Mouse (Mus musculus) adipocyte (in vitro differentiated cells): ENCODE data around the gene Zfp827.

Experiments used
- DNase-seq: peaks from one replicate; pipeline ENCODE4 v3.0.0-alpha.2; 2016; ENCODE audit warnings: low spot score

The Zfp827 gene

DNA sequence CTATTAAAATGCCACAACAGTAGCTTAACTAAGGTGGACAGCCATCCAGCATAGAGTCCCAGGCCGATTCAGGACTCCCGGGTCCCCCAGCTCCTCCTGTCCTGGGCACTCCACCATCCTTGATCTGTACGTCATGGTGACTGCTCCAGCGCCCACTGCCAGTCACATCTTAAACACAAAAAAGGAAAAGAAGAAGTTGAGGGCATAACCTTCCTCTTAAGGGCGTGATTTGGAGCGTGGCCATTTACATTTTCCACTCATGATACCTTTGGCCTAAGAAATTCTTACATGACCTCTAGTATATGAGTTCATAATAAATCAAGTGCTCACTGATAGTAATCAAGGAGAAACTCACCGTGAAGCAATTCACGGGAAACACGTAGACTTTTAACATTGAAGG lies 131.2 kb downstream of the Zfp827 start:
- no peak for DNase-seq

DNA sequence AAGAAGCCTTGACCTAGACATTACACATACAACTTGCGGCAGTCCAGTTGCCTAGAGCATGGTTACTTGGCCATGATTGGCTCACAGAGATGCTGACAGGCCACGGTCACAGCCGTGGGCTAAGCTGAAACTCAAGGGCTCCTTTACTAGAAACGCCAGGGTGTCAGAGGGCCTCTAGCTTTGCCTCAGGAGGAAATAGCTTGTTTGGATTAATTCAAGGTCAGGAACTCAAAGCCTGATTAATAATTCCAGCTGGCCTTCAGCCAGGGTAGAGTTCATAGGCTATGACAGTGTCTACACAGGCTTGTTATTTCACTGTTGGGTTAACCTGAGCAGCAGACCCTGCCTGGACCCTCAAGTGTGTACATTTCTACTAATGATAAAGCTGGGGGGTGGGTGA lies 132.1 kb downstream of the Zfp827 start:
- peak; percentile 40 for DNase-seq

DNA sequence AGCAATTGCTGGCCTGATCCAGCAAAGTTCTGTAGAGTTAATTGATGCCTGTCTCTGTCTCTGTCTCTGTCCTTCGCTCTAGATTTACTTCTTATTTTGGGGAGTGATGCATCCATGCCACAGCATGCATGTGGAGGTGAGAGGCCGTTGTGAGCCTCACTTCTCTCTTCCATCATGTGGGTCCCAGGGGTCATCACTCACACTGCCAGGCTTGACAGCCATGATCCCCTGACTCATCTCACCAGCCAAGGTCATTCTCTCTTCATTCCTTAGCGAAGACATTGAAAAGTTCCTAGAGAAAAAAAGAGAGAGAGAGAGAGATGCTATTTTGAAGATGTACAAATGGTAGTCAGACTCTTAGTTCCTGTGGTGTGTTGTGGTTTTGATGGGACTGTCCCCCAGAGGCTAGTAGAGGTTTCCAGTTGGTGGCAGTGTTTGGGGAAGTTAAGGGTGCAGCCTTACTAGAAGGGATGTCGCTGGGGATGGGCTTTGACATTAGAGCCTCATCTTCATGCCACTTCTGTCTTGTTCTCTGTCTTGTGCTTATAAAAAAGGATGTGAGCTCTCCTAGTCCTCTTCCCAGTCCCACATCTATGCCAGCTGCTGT lies 133.0 kb downstream of the Zfp827 start:
- no peak for DNase-seq

DNA sequence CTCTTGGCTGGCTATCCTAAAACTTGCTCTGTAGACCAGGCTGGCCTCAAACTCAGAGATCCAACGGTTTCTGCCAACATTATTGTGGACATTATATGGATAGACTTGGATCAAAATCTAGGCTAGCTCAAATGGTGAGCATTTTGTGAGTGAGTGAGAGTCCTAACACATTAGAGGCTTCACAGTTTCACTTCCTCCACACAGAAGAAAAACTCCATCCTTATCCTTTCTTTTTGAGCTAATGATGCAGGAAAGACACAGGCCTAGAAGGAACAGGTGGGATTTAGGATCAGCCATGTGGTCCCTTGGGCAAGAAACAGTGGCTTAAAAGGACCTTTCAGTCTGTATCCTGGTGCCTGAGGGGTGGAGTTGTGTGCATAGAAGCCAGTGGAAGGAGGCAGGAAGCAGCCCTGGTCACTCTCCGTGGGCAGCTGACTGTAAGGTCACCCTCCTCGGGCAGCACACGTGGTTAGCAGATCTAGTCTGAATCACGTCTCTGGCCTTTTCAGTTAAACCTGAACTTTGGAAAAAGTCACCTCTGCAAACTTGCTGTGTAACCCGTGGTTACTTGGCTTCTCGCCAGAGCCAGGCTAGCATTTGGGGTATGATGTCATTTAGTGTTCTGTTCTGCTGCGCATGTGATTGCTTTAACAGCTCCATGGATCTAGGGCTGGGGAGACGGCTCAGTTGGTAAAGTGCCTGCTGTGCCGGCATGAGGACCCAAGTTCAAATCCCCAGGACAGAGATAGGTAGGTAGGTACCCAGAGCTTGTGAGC lies 134.5 kb downstream of the Zfp827 start:
- DNase-seq: peak; percentile 71

DNA sequence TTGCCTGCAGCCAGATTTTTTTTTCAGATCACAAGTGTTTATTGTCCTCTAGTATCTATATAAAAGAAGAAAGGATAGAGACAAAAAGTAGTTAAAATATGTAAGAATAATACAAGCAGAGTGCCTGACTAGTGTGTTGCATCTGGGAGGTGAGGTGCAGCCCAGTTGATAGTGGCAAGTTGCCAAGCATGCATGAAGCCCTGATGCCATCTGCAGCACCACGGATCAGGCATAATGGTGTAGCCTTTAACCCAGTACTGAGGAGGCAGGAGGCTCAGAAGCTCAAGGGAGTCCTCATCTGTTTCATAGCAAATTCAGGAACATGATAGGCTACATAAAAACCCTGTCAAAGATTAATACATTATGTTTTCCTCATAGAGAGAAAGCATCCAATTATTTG lies 136.1 kb downstream of the Zfp827 start:
- DNase-seq: no peak

DNA sequence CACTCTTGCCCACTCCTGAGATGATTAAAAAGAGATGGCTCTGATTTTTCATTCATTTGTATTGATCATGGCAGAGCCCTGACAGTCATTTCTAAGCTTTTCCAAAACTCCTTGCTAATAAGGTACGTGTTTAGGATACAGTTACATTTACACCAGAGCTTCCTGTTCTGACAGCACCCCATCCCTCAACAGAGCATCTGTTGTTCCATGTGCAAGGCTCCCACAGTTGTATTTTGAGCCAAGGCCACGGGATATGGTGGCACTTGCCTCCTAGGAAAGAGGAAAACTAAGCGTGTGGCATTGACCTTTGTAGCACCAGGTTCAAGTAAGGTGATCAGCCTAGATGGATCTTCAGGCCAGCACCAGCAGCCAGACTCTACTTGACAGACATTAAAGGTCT lies 137.0 kb downstream of the Zfp827 start:
- DNase-seq: no peak

DNA sequence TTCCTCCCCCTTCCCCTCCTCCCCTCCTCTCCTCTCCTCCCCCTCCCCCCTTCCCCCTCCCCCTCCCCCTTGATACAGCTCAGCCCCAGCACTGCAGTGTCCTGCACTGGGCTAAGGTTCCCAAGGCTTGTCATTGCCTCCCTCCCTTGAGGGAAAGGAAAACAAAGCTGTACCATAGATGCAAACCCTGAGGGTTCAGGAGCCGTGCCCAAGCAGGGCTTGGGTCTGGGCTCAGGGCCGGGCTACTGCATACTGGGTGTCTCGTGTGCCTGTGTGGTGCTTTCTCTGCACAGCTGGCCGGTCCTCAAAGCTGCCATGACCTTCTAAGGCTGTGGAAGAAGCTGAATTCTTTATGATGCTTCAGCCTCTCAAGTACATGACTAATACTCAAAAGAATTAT lies 145.4 kb downstream of the Zfp827 start:
- no peak for DNase-seq

DNA sequence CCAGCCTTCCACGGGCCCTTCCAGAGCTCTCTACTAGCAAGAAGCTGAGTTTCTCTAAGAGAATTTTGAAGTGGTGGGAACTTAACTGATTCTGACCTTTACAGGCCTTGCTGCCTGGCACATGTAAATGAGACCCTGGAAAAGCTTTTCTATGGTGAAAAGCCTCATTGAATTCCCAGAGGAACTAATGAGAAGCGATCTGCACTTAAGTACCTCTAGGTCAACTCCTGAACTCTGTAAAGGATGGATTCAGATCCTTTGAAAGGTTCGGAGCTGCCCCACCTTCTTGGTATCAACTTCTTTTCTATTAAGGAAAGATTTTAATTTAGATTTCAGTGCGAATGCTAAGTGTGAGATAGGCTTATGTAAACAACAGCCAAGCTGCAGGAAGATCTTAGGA lies 147.8 kb downstream of the Zfp827 start:
- DNase-seq: no peak

DNA sequence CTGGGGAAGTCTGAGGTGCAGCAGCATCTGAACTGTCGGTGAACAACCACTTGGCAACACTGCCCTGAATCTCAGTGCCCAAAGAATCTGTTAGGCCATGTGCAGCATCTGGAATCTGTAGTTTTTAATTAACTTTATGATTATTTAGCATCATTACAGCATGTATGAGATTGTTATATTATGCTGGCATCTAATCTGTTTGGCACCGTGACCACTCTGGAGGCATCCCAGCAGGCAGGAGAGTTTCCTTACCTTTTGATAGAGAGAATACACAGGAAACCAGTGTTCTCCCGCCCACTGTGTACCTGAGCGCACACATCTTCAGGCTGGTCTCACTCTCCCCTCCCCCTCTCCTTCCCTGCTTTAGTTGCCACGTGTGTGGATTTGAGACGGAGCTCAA lies 151.4 kb downstream of the Zfp827 start:
- no peak for DNase-seq

DNA sequence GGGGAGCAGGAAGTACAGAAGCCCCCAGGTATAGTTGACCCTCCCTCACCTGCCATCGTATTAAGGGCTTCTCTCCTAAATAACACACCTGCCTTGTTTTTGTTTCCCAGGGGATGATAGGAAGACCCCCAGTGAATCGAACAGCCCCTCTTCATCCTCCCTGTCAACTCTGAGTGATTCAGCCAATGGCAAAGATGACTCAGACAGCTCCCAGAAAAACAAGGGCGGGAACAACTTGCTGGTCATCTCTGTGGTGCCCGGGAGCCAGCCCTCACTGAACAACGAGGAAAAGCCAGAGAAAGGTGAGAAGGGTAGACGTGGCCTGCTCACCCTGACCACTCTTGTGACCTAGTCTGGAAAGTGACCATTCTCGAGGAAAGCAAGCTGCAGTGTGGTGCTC lies 157.3 kb downstream of the Zfp827 start:
- DNase-seq: no peak

DNA sequence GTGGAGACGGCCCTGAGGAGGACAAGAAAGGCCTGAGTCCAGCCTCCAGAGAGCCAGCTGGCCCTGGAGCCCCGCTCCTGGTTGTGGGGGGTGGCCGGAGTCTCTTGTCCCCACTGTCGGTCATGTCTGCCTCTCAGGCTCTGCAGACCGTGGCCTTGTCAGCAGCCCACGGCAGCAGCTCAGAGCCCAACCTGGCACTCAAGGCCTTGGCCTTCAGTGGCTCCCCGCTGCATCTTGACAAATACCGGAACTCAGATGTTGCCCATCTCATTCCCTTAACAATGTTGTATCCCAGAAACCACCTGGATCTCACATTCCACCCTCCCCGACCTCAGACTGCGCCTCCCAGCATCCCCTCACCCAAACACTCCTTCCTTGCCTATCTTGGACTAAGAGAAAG lies 161.8 kb downstream of the Zfp827 start:
- DNase-seq: no peak

DNA sequence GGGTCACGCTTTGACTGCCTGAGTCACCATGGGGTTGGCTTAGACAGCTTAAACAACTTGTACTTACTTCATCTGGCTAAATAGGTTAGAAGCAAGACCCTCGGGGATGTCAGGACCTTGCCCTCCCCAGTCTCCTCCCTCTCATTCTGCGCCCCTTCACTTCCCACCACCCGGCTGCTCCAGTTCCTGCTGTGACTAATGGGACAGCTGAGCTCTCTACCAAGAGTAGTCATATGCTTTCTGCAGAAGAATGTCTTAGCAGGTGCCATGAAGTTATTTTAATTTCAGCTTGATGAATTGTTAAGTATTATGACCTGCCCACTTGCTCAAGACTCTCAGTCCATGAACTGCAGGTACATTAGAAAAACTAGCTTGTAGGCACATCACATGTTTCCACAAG lies 168.2 kb downstream of the Zfp827 start:
- DNase-seq: no peak

DNA sequence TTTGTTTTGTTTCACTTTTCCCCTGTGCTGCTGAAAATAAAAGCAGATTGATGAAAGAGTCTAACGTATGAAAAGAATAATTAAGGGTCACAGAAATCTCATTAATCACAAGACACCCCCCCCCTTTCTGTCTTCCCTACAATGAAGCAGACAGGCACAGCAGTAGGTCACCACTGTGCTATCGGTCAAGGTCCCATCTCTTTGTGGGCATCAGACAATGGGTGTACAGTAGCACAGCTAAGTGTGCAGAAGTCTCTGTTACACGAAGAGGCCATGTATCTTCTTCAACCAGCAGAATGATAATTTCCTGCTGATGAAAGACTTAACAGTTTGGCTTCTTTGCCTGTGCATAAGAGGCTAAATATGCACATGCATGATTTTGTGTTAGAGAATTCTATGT lies 170.4 kb downstream of the Zfp827 start:
- no peak for DNase-seq

DNA sequence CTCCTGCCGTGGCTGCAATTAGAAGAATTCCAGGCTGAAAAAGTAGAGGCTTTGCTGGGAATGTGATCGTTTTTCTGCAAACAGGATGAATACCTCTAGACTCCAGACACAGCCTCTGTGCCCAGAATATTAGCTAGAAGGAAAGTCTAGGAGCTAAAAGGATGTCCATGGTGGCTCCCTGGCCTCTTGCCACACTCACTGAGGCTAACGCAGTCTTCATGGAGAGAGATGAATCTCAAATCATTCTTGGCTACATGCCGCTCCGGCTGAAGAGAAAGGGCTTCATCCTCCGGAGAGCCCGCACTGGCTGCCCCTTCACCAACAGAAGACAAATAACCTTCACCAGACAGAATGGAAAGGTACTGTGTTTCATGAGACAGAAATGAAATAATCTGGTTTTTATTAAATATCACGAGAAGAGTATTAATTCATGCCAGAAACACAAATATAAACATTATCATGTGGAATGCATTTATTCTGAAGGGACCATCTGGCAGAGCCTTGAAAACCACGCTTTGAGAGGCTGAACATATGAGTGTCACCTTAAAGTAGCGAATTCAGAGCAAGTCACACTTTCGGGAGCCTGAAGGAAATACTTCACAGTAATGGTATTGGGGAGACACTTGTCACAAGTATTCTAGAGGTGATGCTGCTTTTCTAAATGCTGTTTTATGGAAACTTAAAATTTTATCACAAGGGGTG lies 173.4 kb downstream of the Zfp827 start:
- DNase-seq: no peak

DNA sequence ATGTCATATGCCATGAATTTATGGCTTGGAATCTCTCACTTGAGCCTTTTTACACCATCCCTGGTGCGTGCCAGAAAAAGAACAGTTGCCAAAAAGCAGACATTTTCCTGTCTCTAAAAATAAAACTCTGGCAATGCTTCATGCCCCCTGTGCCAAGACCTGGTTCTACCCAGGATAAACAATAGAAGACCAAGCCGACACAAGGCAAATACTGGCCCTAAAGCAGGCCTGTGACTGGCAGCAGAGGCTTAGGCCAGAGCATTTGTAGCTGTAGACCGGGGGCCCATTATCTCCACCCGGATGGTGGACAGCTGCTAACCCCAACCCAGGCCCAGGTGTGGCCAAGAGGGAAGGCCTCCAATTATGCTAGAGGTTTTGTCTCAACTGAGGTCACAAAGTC lies 178.7 kb downstream of the Zfp827 start:
- peak; percentile 90 for DNase-seq

DNA sequence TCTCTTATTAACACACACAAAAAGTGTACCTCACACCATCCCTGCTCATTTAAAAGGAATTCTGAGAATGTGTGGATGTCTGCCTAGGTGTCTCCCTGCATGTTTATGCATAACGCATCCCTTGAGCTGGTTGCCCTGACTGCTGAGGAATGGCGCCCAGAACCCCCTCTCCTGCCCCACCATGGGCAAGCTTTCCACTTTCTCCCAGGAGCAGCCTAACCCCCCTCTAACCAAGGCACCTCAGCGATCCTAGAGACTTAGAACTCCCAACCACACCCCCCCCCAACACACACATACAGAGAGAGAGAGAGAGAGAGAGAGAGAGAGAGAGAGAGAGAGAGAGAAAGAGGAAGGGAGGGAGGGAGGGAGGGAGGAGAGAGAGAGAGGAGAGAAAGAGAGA lies 179.9 kb downstream of the Zfp827 start:
- DNase-seq: no peak

DNA sequence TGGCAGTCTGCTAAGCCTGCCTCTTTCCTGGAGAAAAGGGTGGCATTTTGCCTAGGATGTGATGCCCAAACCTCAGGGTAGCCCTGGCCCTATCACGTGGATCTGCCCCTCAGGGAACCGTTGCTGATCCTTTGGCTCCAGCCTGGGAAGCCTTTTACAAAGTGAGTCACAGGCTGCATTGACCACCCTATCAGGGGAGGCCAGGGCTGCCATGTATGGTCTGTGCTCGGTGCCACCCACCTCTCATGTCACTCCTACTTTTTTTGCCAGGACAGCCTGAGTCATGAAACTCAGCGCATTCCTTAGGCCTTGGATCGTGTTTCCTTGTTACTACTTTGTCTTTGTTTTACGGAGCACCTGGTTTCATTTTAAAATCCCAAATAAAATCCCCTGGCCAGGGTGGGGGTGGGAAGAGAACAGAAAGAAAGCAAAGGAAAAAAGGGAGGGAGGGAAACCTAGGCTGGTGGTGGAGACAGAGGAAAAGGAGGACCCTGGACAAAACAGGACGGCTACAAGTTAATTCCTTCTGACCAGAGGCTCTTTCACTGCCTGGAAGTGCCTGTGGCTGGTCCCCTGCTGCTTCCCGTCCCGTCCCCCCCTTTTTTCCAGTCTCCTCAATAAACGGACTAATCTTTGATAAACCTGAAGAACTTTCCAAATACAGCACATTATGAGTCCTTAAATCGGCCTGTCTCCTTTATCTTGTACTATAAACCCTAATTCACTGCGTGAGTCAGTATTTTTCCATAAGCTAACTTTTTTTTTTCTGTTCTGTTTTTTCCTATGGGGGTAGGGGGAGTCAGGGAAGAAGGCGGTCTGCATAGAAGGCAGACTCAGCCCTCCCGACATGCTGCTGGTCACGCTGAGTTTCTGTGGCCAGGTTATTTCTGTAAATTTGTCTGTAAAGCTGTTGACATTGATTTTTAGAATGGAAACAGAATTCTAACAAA lies 180.7 kb downstream of the Zfp827 start:
- DNase-seq: peak; percentile 90

DNA sequence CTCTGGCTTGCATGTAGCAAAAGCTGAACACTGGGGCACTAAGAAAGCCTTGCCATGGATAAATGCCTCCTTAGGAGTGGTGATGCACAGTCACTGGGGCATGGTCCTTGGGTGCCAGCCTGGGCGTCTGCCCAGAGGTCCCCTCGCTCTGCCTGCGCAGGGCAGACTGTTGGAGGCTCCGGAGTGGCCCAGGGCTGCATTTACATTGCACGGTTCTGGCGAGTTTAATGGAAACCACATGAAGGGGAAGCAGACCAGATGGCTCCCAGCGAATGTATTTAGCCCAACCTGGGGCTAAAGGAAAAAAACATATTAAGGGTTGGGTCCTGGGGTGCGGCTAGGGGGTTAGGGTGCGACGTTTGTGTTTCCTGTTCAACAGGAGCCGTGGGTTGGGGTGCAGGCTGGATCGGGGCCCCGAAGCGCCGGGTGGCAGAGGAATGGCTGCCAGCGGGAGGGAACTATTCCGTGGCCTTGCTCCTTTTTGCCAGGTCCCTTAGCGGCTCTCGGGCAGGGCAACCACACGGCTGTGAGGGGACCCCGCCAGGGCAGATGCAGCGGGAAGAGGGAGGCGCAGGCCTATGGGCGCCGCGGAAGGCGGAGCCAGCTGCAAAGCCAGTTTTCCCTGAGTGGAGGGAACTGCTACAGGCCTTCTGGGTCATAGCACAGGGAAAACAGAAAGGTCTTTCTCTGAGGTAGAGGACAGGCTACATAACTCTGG lies 181.6 kb downstream of the Zfp827 start:
- DNase-seq: peak; percentile 63

DNA sequence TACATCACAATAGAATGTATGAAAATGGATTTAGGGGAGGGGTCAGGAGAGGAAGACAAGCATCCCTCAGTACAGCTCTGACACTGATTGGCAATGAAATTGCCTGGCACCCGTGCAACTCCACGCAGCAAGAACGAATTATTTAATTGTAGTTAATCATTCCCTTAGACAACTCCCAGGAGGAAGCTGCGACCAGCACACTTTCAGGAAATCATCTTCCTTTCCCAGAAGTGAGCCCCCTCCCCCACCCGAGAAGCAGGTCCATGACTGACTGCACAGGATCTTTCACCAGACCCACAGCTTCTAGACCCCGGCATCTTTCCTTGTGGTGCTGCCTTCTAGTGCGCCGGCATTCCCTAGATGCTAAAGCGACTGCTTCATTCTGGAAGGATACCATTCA lies 183.4 kb downstream of the Zfp827 start:
- DNase-seq: no peak

DNA sequence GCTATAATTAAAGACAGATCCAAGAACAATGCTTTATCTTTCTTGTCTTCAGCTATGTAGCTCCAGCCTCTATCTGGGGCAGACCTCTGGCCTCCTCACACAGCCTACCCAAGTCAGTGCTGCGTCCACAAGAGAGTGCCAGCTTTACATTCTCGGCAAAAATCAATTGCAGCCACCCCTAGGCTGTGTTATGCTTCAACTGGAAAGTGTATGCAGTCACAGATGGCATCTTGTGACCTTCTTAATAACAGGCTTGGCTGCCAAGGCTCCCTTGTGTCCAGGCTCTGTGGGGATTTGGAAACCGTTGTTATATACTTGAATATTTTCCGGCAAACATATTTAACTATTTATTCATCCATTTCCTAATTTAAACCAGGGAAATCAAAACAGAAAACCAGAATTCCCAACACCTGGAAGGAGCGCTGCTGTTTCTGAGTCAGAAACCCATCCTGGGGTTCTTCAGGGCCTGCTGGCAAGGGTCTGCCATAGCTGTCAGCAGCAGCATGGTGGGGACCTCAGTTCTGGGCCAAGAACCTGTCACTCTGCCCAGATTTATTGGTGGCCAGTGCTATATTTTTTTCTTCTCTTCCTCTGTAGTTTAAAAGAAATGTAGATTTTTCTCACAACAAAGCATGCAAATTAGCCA lies 194.0 kb downstream of the Zfp827 start:
- DNase-seq: peak; percentile 85

DNA sequence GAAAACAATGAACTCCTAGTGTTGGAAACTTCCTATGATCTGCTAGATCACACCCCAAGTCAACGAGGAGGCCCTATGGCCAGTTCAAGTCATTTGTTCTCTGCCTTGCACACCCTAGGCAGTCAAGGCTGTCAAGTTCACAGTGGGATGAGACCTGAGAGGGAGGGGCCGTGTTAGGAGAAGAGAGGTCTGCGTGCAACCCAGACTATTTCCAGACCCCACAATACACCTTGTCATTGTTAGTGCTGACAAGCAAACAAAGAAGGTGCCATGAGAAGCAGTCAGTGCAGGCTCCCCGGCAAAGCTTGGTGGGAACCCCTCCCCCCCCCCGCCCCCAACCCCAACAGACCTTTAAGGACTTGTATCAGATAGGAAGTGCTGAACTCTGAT lies 194.5 kb downstream of the Zfp827 start:
- no peak for DNase-seq
